Mouse (Mus musculus): ENCODE results near the gene Dpp7. TPM values are rescaled to one million over a fixed set of nuclear protein-coding genes. Genes with fewer than 3 reads are reported as not detected.

Dpp7 gene
- total RNA-seq, 2 experiments from 2014 or later = 32.3 to 42.0 TPM

DNA sequence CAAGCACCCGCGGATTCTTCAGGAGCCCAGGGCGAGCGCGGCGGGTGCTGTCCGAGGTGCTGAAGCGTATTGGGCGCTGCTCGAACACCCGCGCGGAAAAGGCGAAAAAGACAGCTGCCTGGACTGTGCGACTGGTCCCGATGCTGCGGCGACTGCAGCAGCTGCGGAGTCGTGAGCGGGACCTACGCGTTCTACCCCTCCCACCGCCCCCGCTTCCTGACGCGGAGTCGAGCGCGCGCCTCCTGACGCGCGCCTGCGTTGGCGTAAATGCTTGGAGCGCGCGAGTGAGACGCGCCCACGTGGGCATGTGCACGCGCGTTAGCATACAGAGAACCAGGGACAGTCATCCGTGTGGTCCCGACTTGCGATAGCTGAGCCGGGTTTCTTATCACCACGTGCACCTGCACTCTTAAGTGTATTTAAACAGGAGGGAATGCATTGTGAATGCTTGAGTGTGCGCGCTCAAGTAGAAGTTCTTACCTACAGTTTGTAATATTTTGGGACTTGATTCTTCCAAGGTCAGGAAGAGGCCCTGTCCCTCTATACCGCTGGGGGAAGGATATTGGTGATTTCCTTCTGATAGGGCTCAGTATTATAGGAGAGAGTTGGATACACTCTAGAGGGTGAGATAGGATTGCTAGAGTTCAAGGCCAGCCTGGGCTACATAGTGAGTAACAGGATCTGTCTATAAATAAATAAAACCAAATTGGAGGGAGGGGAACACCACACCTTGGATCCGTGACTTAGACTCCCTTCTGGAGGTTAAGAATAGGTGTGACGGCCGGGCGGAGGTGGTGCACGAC lies 37.0 kb downstream of the Dpp7 start, which contains the start of gene Grin1:
Gene Grin1, minus strand, starts transcription at position 217 of the 803 bp plus-strand sequence.
- peak; percentile 63 to 67 for DNase-seq (ENCODE audit: low spot score in 2 of 2)

DNA sequence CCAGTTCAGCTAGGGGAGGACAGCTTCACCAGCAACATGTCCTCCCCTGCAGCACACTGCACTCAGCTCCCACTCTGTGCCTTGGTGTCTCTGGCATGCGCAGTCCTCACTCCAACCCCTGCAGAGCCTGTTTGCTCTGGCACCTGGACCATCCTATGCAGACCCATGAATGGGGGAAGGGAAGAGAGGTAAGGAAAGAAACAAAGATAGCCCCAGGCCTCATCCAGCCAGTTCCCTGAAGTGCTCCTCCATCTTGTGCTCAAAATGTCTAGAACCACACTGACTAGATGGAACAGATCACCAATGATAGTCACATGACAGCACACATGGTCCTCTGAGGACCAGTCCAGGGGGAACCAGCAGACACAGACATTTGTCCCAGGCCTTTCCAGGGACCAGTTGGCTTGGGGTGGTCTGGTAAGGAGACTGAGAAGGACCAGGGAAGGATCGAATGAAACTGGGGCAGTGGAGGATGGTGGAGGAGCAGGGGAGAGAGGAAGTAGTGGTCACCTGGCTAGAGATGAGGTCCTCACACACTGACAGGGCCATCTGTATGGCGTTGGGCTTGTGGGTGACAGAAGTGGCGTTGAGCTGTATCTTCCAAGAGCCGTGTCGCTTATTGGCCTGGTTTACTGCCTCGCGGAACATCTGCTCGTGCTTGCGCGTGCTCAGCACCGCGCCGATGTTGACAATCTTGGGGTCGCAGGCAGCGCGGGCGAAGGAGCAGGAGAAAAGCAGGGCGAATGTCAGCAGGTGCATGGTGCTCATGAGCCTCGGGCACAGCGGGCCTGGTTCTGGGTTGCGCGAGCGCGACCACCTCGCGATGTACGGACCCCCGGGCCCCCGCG lies 37.8 kb downstream of the Dpp7 start:
- DNase-seq (ENCODE audit: low spot score in 2 of 2) = no peak

DNA sequence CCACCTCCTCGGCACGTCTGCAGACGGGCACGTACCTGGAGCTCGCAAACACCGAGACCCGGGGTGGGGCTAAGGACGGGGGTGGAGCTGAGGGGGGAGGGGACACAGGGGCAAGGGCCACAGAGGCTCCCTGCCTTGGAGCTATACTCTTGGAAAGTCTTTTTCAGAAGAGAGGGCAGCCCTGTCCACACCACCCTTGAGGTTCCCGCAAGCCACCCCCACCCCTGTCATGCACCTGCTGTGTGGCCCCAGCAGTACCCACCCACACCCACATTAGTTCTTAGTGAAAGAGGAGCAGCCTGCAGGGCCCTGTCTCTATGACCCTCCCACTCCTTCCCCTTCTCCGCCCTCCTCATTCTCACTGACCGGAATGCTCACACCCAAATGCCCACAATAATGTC lies 44.7 kb downstream of the Dpp7 start:
- DNase-seq (ENCODE audit: low spot score in 2 of 2) = no peak

DNA sequence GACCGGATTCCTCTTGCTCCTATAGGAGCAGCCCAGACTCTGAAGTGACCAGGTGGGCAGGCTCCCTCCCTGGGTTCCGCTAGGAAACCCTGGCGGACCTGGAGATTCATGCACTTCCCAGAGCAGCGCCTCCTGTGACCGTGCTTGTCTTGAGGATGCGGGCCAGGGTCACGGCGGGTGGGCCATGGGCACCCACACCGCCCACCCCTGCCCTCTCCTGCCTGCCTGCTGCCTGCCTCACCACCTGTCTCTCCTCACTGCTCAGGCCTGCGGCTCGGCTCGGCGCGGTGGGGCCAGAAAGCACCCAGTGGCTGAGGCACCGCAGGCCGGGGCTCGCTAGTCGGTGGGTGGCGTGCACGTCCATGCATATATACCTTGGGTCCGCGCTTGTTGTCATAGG lies 45.2 kb downstream of the Dpp7 start:
- DNase-seq (ENCODE audit: low spot score in 2 of 2) = no peak

DNA sequence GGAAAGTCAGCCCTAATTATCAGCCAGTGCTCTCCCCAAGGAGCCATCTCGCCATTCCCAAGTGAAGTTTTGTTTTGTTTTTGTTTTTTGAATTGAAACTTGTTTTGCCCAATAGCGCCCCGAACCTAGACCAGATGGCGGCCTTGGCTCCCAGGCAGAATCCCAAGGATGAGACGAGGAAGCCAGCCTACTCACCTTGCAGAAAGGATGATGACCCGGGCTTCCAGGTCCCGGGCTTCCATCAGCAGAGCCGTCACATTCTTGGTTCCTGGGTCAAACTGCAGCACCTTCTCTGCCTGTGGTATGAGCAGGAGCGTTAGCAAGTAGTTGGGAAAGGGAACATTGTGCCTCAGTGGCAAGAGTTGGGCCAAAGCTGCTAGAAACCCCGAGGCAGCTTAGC lies 46.0 kb downstream of the Dpp7 start:
- DNase-seq (ENCODE audit: low spot score in 2 of 2) = no peak

DNA sequence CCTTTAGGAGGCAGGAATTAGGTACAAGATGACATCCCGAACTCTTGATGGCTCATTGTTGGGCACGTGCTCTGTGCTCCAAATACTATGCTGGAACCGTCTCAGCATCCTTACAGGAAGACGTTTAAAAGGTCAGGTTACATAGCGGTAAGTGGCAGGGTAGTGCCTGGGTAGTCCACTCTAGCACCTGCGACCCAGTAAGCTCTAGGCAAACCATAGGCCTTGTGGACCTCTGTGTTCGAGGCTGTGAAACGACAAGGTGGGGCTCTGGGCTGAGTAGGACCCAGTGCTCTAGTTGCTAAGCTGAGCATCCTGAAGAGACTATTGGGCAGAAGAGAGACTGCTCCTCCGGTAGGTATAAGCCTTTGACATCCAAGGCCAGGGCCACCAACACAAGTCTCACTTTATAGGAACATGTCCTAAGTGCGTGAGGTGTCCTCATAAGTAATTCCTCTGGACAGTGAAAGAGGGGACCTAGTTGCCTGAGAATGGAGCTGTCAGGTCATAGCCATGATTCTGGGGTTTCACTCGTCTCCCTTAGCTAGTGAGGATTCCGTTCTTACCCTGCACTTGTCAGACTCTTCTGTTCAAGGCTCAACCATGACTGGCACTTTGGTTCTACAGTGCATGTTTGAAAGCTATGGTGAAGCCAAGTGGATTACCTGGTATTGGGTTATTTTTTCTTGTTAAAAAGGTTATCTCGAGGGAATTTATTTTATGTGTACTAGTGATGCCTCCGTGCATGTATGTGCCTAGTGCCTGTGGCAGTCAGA lies 50.4 kb downstream of the Dpp7 start:
- DNase-seq (ENCODE audit: low spot score in 2 of 2) = no peak

DNA sequence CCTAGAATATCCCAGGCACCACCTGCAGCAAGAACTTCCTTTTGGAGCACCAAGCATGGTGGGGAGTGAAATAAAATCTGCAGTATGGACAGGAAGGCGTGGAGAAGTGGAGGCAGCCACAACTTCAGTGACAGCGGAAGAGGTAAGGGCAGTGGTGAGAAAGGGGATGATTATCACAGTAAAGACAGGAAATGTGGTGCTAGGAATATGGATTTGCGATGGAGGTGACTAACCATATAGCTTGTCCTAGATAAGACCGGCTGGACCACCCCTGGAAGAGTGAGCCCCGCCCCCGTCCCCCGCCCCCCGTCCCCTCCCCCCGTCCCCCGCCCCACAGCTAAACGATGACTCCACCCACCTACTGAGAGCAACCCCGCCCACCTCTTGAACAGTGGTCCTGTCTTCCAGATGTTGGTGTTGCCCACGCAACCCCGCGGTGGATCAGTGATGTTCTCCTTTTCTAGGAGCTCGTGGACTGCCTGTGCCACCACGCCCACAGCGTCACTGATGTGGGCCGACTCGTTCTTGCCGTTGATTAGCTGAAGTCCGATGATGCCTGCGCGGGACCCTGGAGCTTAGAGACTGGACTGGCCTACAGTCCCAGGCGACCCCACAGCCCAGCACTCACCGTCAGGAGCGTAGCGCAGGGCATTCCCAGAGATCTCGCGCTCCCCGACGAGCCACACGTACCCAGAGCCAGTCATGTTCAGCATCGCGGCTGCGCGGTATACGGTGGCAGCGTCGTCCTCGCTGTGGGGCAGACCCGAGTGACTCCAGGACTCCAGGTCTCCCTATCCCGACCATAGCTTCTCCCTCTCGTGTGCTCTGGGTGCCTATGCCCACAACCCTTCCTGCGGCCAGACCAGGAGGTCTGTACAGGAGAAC lies 51.3 kb downstream of the Dpp7 start:
- DNase-seq (ENCODE audit: low spot score in 2 of 2) = peak in 1 of 2 experiments; percentile 39

DNA sequence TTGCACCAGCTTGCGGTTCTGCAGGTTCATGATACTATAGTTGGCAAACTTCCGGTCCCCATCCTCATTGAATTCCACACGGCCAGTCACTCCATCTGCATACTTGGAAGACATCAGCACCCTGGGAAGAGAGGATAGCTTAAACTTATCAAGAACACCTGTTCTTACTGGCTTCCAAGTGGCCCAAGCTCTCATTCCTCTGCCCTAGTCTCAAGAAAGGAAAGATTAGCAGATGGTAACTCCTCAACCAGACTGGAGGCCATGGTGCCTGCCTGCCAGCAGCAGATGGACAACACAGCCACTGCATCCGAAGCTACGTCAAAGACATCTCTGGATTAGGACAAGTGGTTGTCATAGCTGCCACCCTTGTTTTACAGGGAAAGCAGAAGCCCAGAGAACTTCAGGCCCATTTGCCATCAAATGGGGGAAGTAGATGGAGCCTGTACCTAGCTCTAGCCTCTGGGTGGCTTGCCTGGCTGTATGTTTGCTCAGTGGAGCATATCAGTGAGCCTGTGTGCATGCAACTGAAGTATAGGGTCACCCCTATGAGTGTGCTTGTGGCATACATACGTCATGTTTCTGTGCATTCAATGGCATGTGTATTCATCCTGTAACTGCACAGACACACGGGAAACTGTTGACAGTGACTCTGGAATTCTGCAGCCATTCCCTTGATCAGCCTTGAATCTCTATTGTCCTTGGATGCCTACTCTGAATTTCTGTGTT lies 52.1 kb downstream of the Dpp7 start:
- no peak for DNase-seq (ENCODE audit: low spot score in 2 of 2)

DNA sequence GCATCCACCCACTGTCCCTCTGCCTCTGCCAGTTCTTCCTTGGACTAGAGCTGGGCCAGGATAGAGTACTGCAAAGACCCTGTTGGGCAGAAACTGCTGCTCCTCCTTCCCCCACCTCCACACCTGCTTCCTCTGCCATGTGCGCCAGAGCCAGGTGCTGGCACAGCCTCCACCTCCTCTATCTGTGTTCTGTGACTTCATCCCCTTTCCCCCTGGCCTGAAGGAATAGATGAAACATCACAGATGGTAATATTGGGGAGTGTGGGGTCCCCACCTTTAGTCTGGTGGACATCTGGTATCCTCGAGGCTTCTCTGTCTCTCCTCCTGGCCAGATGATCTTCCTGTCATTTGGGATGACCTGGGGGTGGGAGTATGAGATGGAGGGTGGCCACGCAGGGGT lies 52.7 kb downstream of the Dpp7 start:
- no peak for DNase-seq (ENCODE audit: low spot score in 2 of 2)

Other genes starting within 250 kb of the Dpp7 start
- 1 to 10 TPM; 2.3 to 3.5 TPM for gene Nrarp, start 175.6 kb downstream of the Dpp7 start, total RNA-seq (2021)
- 10 to 100 TPM; 11.6 to 19.5 TPM for gene Tor4a, start 159.5 kb downstream of the Dpp7 start, total RNA-seq (2021)
- gene Nelfb, start 144.9 kb downstream of the Dpp7 start, total RNA-seq (2021) = 10 to 100 TPM; 48.8 to 49.5 TPM
- not detected for gene Stpg3, start 141.7 kb downstream of the Dpp7 start, total RNA-seq (2021)
- not detected for gene Fam166a, start 137.6 kb downstream of the Dpp7 start, total RNA-seq (2021)
- 100 to 1,000 TPM; 284 to 287 TPM for gene Tubb4b, start 131.7 kb downstream of the Dpp7 start, total RNA-seq (2021)
- gene Slc34a3, start 122.0 kb downstream of the Dpp7 start, total RNA-seq (2021) = not detected
- not detected for gene Rnf224, start 119.6 kb downstream of the Dpp7 start, total RNA-seq (2021)
- 1 to 10 TPM; 7.9 to 8.3 TPM for gene Rnf208, start 114.1 kb downstream of the Dpp7 start, total RNA-seq (2021)
- gene Cysrt1, start 113.9 kb downstream of the Dpp7 start, total RNA-seq (2021) = not detected
- 1 to 10 TPM; 2.2 to 5.7 TPM for gene AL732309.1, start 109.5 kb downstream of the Dpp7 start, total RNA-seq (2021)
- gene Tmem203, start 100.9 kb downstream of the Dpp7 start, total RNA-seq (2021) = 10 to 100 TPM; 19.5 to 24.4 TPM
- 1 to 10 TPM; 8.2 to 9.4 TPM for gene Tprn, start 93.7 kb downstream of the Dpp7 start, total RNA-seq (2021)
- 10 to 100 TPM; 37.2 to 40.1 TPM for gene Ssna1, start 83.9 kb downstream of the Dpp7 start, total RNA-seq (2021)
- 10 to 100 TPM; 75.5 to 82.4 TPM for gene Anapc2, start 83.9 kb downstream of the Dpp7 start, total RNA-seq (2021)
- gene Tmem210, start 68.2 kb downstream of the Dpp7 start, total RNA-seq (2021) = not detected
- not detected for gene Lrrc26, start 66.4 kb downstream of the Dpp7 start, total RNA-seq (2021)
- 10 to 100 TPM; 10.0 to 10.5 TPM for gene Grin1, start 37.2 kb downstream of the Dpp7 start, total RNA-seq (2021)
- gene Man1b1, start 24.0 kb downstream of the Dpp7 start, total RNA-seq (2021) = 10 to 100 TPM; 59.0 to 63.2 TPM
- gene Uap1l1, start 9.3 kb upstream of the Dpp7 start, total RNA-seq (2021) = 10 to 100 TPM; 18.8 to 20.9 TPM
- not detected for gene Sapcd2, start 16.0 kb upstream of the Dpp7 start, total RNA-seq (2021)
- 1 to 10 TPM; 3.2 to 8.3 TPM for gene Entpd2, start 39.5 kb upstream of the Dpp7 start, total RNA-seq (2021)
- 100 to 1,000 TPM; 125 to 161 TPM for gene Npdc1, start 43.0 kb upstream of the Dpp7 start, total RNA-seq (2021)
- under 1 TPM; 0.13 to 0.35 TPM for gene Fut7, start 66.9 kb upstream of the Dpp7 start, total RNA-seq (2021)
- gene Abca2, start 72.3 kb upstream of the Dpp7 start, total RNA-seq (2021) = 10 to 100 TPM; 36.9 to 48.5 TPM
- 1 to 10 TPM in 1 of 2 experiments, under 1 TPM in 1; 0.53 to 1.1 TPM for gene Clic3, start 100.5 kb upstream of the Dpp7 start, total RNA-seq (2021)
- 10 to 100 TPM; 38.6 to 54.5 TPM for gene Paxx, start 104.7 kb upstream of the Dpp7 start, total RNA-seq (2021)
- 1 to 10 TPM; 1.1 to 3.1 TPM for gene Ptgds, start 113.7 kb upstream of the Dpp7 start, total RNA-seq (2021)
- not detected for gene Lcn12, start 137.6 kb upstream of the Dpp7 start, total RNA-seq (2021)
- gene Fbxw5, start 144.4 kb upstream of the Dpp7 start, total RNA-seq (2021) = 10 to 100 TPM; 92.1 to 94.5 TPM
- 1 to 10 TPM; 2.2 to 3.5 TPM for gene C8g, start 145.4 kb upstream of the Dpp7 start, total RNA-seq (2021)
- 10 to 100 TPM; 32.5 to 32.6 TPM for gene Traf2, start 190.6 kb upstream of the Dpp7 start, total RNA-seq (2021)
- 100 to 1,000 TPM; 302 to 308 TPM for gene Edf1, start 201.5 kb upstream of the Dpp7 start, total RNA-seq (2021)
- 1 to 10 TPM; 3.4 to 4.4 TPM for gene Mamdc4, start 218.5 kb upstream of the Dpp7 start, total RNA-seq (2021)
- gene Phpt1, start 218.9 kb upstream of the Dpp7 start, total RNA-seq (2021) = 10 to 100 TPM; 49.4 to 69.5 TPM
- gene Ajm1, start 225.4 kb upstream of the Dpp7 start, total RNA-seq (2021) = 1 to 10 TPM; 1.5 to 1.7 TPM

Measured in adrenal gland, adult 18-20 months (tissue).